Mouse (Mus musculus) liver, embryonic 14.5 days (tissue): ENCODE data around the gene Atp2b4. TPM values are rescaled to one million over a fixed set of nuclear protein-coding genes. Genes with fewer than 3 reads are reported as not detected.

Experiments
- ATAC-seq: fragments of 200-750 bp; cut with Nextera tagmentation; 2 replicates; pipeline ENCODE4 v1.8.0; 2017; ENCODE audit warnings: moderate number of reproducible peaks, mild to moderate bottlenecking, moderate library complexity; ENCODE audit not compliant: insufficient read depth
- DNase-seq, 3 experiments: peaks; one replicate each; pipeline ENCODE4 v3.0.0-alpha.2; 2012 to 2013; ENCODE audit warnings: low read depth in 3 of 3, low spot score in 3 of 3
- H3K27ac ChIP-seq: fragments of 300-500 bp; sonication (generic); 2 replicates; pipeline ENCODE4 v1.5.1; 2014; ENCODE audit warnings: moderate library complexity, mild to moderate bottlenecking, control low read depth, inconsistent platforms
- H3K27me3 ChIP-seq: fragments of 300-500 bp; sonication (generic); 2 replicates; pipeline ENCODE4 v1.6.1; 2014; ENCODE audit warnings: mild to moderate bottlenecking, low read length, moderate library complexity; ENCODE audit not compliant: control insufficient read depth, insufficient read depth
- H3K36me3 ChIP-seq: fragments of 300-500 bp; sonication (generic); replicated peaks from 2 replicates; pipeline ENCODE4 v1.6.1; 2014; ENCODE audit warnings: low read depth; ENCODE audit not compliant: control insufficient read depth, insufficient read depth
- H3K4me1 ChIP-seq, 2 experiments: fragments of 200-500 bp in 1 of 2; fragments of 300-500 bp in 1 of 2; sonication (generic) in 1 of 2; replicated peaks; 2 replicates each; pipeline ENCODE4 v1.6.1; 2012 to 2014; ENCODE audit warnings: antibody characterized with exemption in 1 of 2, inconsistent platforms in 1 of 2, low read length in 1 of 2; ENCODE audit not compliant: control insufficient read depth in 2 of 2, insufficient read depth in 2 of 2
- H3K4me2 ChIP-seq: fragments of 300-500 bp; sonication (generic); 2 replicates; pipeline ENCODE4 v1.6.1; 2014; ENCODE audit warnings: low read depth, mild to moderate bottlenecking, control low read depth, moderate library complexity
- H3K4me3 ChIP-seq, 2 experiments: fragments of 200-500 bp in 1 of 2; fragments of 300-500 bp in 1 of 2; sonication (generic) in 1 of 2; 2 replicates each; pipeline ENCODE4 v1.5.1; 2012 to 2014; ENCODE audit warnings: low read depth in 2 of 2, low read length in 2 of 2, mild to moderate bottlenecking in 2 of 2, control low read depth in 1 of 2, inconsistent platforms in 1 of 2, moderate library complexity in 1 of 2; ENCODE audit not compliant: insufficient read depth in 1 of 2
- H3K9ac ChIP-seq: fragments of 300-500 bp; sonication (generic); replicated peaks from 2 replicates; pipeline ENCODE4 v1.6.1; 2014; ENCODE audit warnings: mild to moderate bottlenecking, control low read depth, moderate library complexity
- H3K9me3 ChIP-seq: fragments of 300-500 bp; sonication (generic); 2 replicates; pipeline ENCODE4 v1.6.1; 2016; ENCODE audit warnings: low read length, mixed read lengths; ENCODE audit not compliant: control insufficient read depth
- CTCF ChIP-seq: IDR thresholded peaks from 2 replicates; pipeline ENCODE4 v1.5.1; 2016; ENCODE audit warnings: antibody characterized with exemption, low read depth, control low read depth
- EP300 ChIP-seq: IDR thresholded peaks from 2 replicates; pipeline ENCODE4 v1.6.1; 2016; ENCODE audit warnings: antibody characterized with exemption, low read depth
- WGBS: fragments of 180-500 bp; shearing (Covaris S2); extraction: QIAGEN DNeasy Blood & Tissue Kit; methylation state at CpG from one replicate; pipeline ENCODE4 v1.1.7; 2014; ENCODE audit not compliant: insufficient replicate concordance; 5-methylcytosine and 5-hydroxymethylcytosine counted together
- polyA plus RNA-seq, 2 experiments: library from polyadenylated mRNA; depleted of rRNA in 1 of 2; stranded (reverse) in 1 of 2; unstranded in 1 of 2; fragments of >200 nt; fragmentation: Nextera tagmentation in 1 of 2; extraction: Ambion mirVana in 1 of 2; gene quantifications; 2 replicates each; pipeline versions ENCODE4 v1.2.1 to v1.2.3; 2012 to 2014

Atp2b4 gene
- polyA plus RNA-seq, 2 experiments = 16.5 to 33.1 TPM

DNA sequence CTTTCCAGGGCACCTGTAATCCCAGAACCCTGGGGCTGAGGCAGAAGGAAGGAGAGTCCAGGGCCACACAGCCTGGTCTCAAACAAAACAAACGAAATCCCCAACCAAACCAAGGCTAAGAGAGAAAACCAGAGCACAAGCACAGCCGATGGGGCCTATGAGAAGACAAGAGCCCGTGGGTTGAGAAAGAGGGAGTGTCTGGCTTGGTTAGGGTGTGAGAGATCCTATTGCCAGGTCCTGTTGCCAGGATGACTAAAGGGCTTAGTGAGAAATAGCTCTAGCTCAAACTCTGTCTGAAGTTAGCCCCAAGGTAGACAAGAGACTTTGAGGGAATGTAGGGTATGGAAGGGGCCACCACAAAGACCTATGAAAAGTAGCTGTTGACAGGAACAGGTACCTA, 19.3 kb downstream of the Atp2b4 start:
- H3K9ac ChIP-seq = no peak overlapping the region
- no peak overlapping the region for H3K4me2 ChIP-seq
- H3K27ac ChIP-seq = no peak overlapping the region
- H3K36me3 ChIP-seq = peaks cover 47% of the 10 kb centered on the region
- H3K27me3 ChIP-seq = no peaks in the 10 kb centered on the region
- peaks cover 0 to 6% of the 10 kb centered on the region in 2 experiments; a peak in 1 of 4 replicates for H3K4me1 ChIP-seq
- DNase-seq = no peak
- 72% methylated on average over 3 of the region's 3 CpGs for WGBS
- TF ChIP-seq EP300 (no peak), CTCF (no peak)
- no peak for ATAC-seq
- H3K9me3 ChIP-seq = no peaks in the 10 kb centered on the region
- no peak overlapping the region for H3K4me3 ChIP-seq

DNA sequence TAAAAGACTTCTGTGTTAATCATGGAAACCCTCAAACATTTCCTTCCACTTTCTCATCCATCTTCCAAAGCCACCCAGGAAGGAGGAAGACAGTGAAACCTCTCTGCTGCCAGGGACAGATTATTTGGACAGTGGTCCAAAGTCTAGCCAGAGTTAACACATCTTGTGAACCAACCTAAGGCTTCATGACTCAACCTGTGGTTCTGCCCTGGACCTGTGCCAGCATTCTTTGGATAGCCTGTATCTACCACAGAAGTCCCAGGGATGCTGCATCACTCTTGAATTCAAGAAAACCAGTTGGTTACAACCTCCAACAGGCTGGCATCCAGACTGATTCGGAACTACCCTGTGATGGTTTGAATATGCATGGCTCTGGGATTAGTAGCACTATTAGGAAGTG, 21.8 kb downstream of the Atp2b4 start:
- peaks cover 0 to 6% of the 10 kb centered on the region in 2 experiments; a peak in 1 of 4 replicates for H3K4me1 ChIP-seq
- ATAC-seq (no peak), DNase-seq (no peak)
- peaks cover 40% of the 10 kb centered on the region for H3K36me3 ChIP-seq
- no peaks in the 10 kb centered on the region for H3K27me3 ChIP-seq
- TF ChIP-seq EP300 (no peak), CTCF (no peak)
- no peak overlapping the region for H3K9ac ChIP-seq
- 91% methylated on average over 1 of the region's 1 CpGs for WGBS
- no peak overlapping the region for H3K27ac ChIP-seq
- no peak overlapping the region for H3K4me2 ChIP-seq
- no peak overlapping the region for H3K4me3 ChIP-seq
- no peaks in the 10 kb centered on the region for H3K9me3 ChIP-seq

DNA sequence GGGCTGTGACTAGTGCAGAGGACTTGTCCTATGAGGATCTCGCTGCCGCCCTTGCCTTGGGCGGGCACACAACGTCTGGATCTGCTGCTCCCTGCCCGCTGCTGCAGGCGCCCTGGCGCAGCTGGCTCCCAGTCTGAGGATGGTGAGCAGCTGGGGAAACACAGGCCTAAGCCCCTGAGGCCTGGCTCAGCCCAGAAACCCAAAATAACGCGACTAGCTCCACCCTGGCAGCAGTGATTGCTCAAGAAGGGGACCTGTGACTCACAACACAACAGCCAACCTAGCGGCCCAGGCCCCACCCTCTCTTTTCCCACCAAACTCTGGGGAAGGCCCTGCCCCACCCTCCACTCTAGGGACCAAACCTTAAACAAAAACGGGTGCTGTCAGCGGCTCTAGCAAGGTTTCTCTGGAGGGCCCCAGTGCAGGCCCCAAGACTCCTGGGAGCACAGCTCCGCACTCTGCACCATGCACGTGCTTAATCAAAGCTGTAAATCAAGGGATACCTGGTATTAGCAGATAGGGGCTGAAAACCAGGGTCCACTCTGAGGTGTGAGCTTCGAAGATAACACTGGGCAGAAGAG, 23.1 kb downstream of the Atp2b4 start:
- H3K36me3 ChIP-seq = peaks cover 36% of the 10 kb centered on the region
- peaks cover 0 to 9% of the 10 kb centered on the region in 2 experiments; a peak in 1 of 4 replicates for H3K4me1 ChIP-seq
- no peak overlapping the region for H3K27ac ChIP-seq
- 69% methylated on average over 15 of the region's 15 CpGs for WGBS
- ATAC-seq = 0 out of 2 replicates have a peak, but pooled peaks have one; percentile 22
- H3K27me3 ChIP-seq = no peaks in the 10 kb centered on the region
- H3K4me2 ChIP-seq = no peak overlapping the region
- no peak overlapping the region for H3K4me3 ChIP-seq
- no peaks in the 10 kb centered on the region for H3K9me3 ChIP-seq
- no peak overlapping the region for H3K9ac ChIP-seq
- no peak for DNase-seq
- TF ChIP-seq EP300 = no peak
- no peak for TF ChIP-seq CTCF

GRCm38 (mm10) chr1:133772553-133772952, 28.3 kb downstream of the Atp2b4 start:
- H3K27me3 ChIP-seq = no peaks in the 10 kb centered on the region
- DNase-seq (no peak), ATAC-seq (no peak)
- H3K27ac ChIP-seq = no peak overlapping the region
- H3K4me3 ChIP-seq = no peak overlapping the region
- TF ChIP-seq EP300 = no peak
- no peak for TF ChIP-seq CTCF
- no peak overlapping the region for H3K4me2 ChIP-seq
- peaks cover 5 to 12% of the 10 kb centered on the region in 2 experiments; a peak in 2 of 4 replicates for H3K4me1 ChIP-seq
- 77% methylated on average over 9 of the region's 9 CpGs for WGBS
- H3K9me3 ChIP-seq = no peaks in the 10 kb centered on the region
- H3K9ac ChIP-seq = no peak overlapping the region
- peaks cover 63% of the 10 kb centered on the region for H3K36me3 ChIP-seq

- TF ChIP-seq CTCF = no peak
- no peak for TF ChIP-seq EP300
- no peak overlapping the region for H3K9ac ChIP-seq
- H3K36me3 ChIP-seq = peaks cover 64% of the 10 kb centered on the region
- H3K9me3 ChIP-seq = no peaks in the 10 kb centered on the region
- no peak overlapping the region for H3K4me2 ChIP-seq
- ATAC-seq (no peak), DNase-seq (no peak)
- WGBS = 63% methylated on average over 10 of the region's 10 CpGs
- peaks cover 5 to 13% of the 10 kb centered on the region in 2 experiments; a peak in 2 of 4 replicates for H3K4me1 ChIP-seq
- no peaks in the 10 kb centered on the region for H3K27me3 ChIP-seq
- H3K4me3 ChIP-seq = no peak overlapping the region
- H3K27ac ChIP-seq = no peak overlapping the region
These were observed 28.9 kb downstream of the Atp2b4 start for GRCm38 (mm10) chr1:133771831-133772399.
